Mouse (Mus musculus) liver, embryonic 16.5 days (tissue): Measurements from ENCODE around the gene Ppp1r14b. TPM values are rescaled to one million over a fixed set of nuclear protein-coding genes. Genes with fewer than 3 reads are reported as not detected.
A peak's percentile ranks its signal among the peaks of the same experiment; 100 is the strongest.

ENCODE experiments used
- ATAC-seq: fragments of 200-750 bp; cut with Nextera tagmentation; 2 replicates; pipeline ENCODE4 v1.8.0; 2017; ENCODE audit warnings: low read depth, mild to moderate bottlenecking, moderate number of reproducible peaks, moderate library complexity
- H3K27ac ChIP-seq: fragments of 300-500 bp; sonication (generic); 2 replicates; pipeline ENCODE4 v1.5.1; 2014; ENCODE audit warnings: mild to moderate bottlenecking, low read length
- H3K27me3 ChIP-seq: fragments of 300-500 bp; sonication (generic); 2 replicates; pipeline ENCODE4 v1.6.1; 2014; ENCODE audit warnings: low read depth, low read length, mixed read lengths; ENCODE audit not compliant: control insufficient read depth, insufficient read depth
- H3K36me3 ChIP-seq: fragments of 300-500 bp; sonication (generic); 2 replicates; pipeline ENCODE4 v1.6.1; 2014; ENCODE audit warnings: mild to moderate bottlenecking; ENCODE audit not compliant: control insufficient read depth, insufficient read depth
- H3K4me1 ChIP-seq: fragments of 300-500 bp; sonication (generic); 2 replicates; pipeline ENCODE4 v1.6.1; 2014; ENCODE audit warnings: low read depth, low read length, mixed read lengths; ENCODE audit not compliant: control insufficient read depth
- H3K4me2 ChIP-seq: fragments of 300-500 bp; sonication (generic); 2 replicates; pipeline ENCODE4 v1.6.1; 2014; ENCODE audit warnings: low read depth, low read length, mixed read lengths
- H3K4me3 ChIP-seq: fragments of 300-500 bp; sonication (generic); 2 replicates; pipeline ENCODE4 v1.5.1; 2014; ENCODE audit warnings: low read depth, mild to moderate bottlenecking, low read length
- H3K9ac ChIP-seq: fragments of 300-500 bp; sonication (generic); 2 replicates; pipeline ENCODE4 v1.6.1; 2014; ENCODE audit warnings: low read depth, low read length
- H3K9me3 ChIP-seq: fragments of 300-500 bp; sonication (generic); replicated peaks from 2 replicates; pipeline ENCODE4 v1.6.1; 2016; ENCODE audit warnings: low read length; ENCODE audit not compliant: control insufficient read depth
- WGBS: fragments of 180-500 bp; shearing (Covaris S2); extraction: QIAGEN DNeasy Blood & Tissue Kit; methylation state at CpG from one replicate; pipeline ENCODE4 v1.1.7; 2014; ENCODE audit not compliant: insufficient replicate concordance; 5-methylcytosine and 5-hydroxymethylcytosine counted together
- polyA plus RNA-seq: library from polyadenylated mRNA; unstranded; fragments of >200 nt; fragmentation: Nextera tagmentation; extraction: Ambion mirVana; gene quantifications from 2 replicates; pipeline ENCODE4 v1.2.1, GENCODE M21; 2015

Gene Ppp1r14b
- polyA plus RNA-seq, 1 experiment from 2014 or later, result 17.4 TPM

GRCm38 (mm10) chr19:6933436-6934194, 41.2 kb upstream of the Ppp1r14b start:
- Histone ChIP-seq H3K4me2 (peak overlapping the region; percentile 39), H3K4me3 (peak overlapping the region; percentile 18; the same call in 1 of the 2 replicates), H3K27me3 (peaks cover 68% of the 10 kb centered on the region), H3K9ac (no peak overlapping the region), H3K36me3 (no peaks in the 10 kb centered on the region), H3K27ac (no peak overlapping the region), H3K9me3 (no peaks in the 10 kb centered on the region), H3K4me1 (peaks cover 4% of the 10 kb centered on the region)
- ATAC-seq, result no peak
- WGBS, result 8% methylated on average over 58 of the region's 58 CpGs

- Histone ChIP-seq H3K9ac (no peak within 1 kb of the TSS), H3K27ac (no peak within 1 kb of the TSS), H3K9me3 (no peaks in the 10 kb centered on the region), H3K36me3 (no peaks in the 10 kb centered on the region), H3K4me1 (peaks cover 4% of the 10 kb centered on the region), H3K4me3 (peak within 1 kb of the TSS; percentile 18; the same call in 1 of the 2 replicates), H3K27me3 (peaks cover 60% of the 10 kb centered on the region), H3K4me2 (peak within 1 kb of the TSS; percentile 39)
- no peak for ATAC-seq
- 13% methylated on average over 22 of the region's 23 CpGs for WGBS
Observed at GRCm38 (mm10) chr19:6934195-6934977, 40.4 kb upstream of the Ppp1r14b start, which contains the start of gene Kcnk4. Gene Kcnk4 (minus strand): TSS chr19:6934515.

GRCm38 (mm10) chr19:6936299-6936698, 38.5 kb upstream of the Ppp1r14b start:
- no peak for ATAC-seq
- H3K36me3 ChIP-seq, result no peaks in the 10 kb centered on the region
- no peak overlapping the region for H3K4me3 ChIP-seq
- no peak overlapping the region for H3K27ac ChIP-seq
- no peak overlapping the region for H3K9ac ChIP-seq
- H3K4me2 ChIP-seq, result no peak overlapping the region
- no peaks in the 10 kb centered on the region for H3K9me3 ChIP-seq
- H3K27me3 ChIP-seq, result peaks cover 49% of the 10 kb centered on the region
- 26% methylated on average over 3 of the region's 3 CpGs for WGBS
- peaks cover 14% of the 10 kb centered on the region for H3K4me1 ChIP-seq

DNA sequence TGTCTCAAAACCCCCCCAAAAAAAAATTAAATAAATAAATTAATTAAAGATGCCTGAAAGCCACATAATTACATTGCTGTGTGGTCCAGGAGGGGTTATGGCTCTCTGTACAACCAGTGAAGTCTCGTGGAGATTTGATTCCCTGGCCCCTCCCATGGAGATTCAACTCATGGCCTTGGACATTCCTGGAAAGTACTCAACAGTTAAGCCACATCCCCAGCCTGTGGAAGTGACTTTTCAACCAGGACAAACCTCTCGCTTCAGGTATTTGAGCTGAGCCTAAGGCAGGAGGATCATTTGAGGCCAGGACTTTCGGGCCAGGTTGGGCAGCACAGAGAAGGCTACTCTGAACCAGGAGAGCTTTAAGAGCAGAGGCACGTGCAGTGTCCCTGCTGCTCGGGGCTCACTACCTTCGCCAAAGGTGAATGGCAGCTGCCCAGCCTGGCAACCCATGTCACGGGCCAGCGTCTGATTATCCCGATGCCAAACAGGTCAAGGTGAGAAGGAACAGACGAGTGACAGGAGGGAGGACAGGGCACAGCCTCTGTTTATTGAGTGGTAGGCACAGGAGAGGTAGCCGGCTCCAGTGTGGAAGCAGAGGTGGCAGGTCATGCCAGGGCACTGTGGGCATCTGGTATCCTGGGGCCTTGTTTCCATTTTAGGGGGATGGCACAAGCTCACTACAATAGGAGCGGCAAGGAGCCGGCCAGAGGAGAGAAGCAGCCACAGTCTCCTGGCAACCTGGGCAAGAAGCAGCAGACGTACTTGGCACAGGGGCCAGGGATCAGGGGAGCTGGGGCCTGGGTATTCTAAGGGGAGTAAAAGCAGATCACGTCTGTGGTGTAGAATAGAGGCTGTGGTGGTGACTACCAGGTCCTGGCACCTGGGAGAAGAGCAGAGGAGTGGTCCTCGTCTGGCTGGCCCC, 37.0 kb upstream of the Ppp1r14b start:
- no peak for ATAC-seq
- no peak overlapping the region for H3K4me3 ChIP-seq
- no peak overlapping the region for H3K27ac ChIP-seq
- peaks cover 17% of the 10 kb centered on the region for H3K4me1 ChIP-seq
- H3K4me2 ChIP-seq, result no peak overlapping the region
- no peaks in the 10 kb centered on the region for H3K36me3 ChIP-seq
- H3K9me3 ChIP-seq, result no peaks in the 10 kb centered on the region
- peaks cover 34% of the 10 kb centered on the region for H3K27me3 ChIP-seq
- H3K9ac ChIP-seq, result no peak overlapping the region
- WGBS, result 75% methylated on average over 16 of the region's 16 CpGs

DNA sequence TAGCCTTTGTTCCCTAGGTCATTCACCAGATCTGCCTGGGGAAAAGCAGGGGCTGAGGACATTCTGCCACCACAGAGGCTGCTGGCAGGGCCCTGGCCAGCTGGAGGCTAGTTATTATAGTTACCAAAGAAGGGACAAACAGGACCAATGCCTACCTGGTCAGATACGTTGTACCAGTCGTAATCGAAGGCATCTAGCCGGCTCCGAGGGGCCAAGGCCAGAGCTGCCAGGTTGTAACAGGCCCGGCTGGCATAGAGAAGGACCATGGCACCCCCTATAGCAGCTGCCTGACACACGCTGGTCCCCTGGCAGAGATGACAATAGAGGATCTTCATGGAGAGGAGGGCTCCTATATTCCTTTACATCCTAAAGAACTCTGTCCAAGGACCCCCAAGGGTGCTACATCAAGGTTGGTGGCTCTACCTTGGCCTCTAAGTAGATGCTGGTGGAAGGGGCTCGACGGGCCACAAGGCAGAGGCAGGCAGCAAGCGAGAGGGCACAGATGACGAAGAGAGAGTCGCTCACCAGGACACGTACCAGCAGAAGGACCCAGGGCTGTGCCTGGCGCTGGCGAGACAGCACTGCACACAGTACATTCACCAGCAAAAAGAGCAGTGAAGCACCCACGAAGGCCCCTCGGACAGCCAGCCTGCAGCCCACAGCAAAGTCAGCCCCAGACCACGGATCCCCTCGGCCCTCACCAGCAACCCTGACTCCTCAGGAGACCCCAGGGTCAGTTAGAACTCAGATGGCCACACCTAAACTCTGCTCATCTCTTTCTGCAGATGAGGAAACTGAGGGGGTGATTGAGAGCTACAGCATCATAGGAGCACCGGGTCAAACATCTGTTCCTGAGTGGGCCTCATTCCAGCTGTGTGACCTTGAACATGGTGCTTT, 35.4 kb upstream of the Ppp1r14b start:
- no peak for ATAC-seq
- WGBS, result 78% methylated on average over 20 of the region's 20 CpGs
- no peak overlapping the region for H3K4me3 ChIP-seq
- no peak overlapping the region for H3K27ac ChIP-seq
- no peaks in the 10 kb centered on the region for H3K36me3 ChIP-seq
- no peaks in the 10 kb centered on the region for H3K9me3 ChIP-seq
- H3K9ac ChIP-seq, result no peak overlapping the region
- H3K4me2 ChIP-seq, result no peak overlapping the region
- peaks cover 18% of the 10 kb centered on the region for H3K27me3 ChIP-seq
- H3K4me1 ChIP-seq, result peaks cover 17% of the 10 kb centered on the region

DNA sequence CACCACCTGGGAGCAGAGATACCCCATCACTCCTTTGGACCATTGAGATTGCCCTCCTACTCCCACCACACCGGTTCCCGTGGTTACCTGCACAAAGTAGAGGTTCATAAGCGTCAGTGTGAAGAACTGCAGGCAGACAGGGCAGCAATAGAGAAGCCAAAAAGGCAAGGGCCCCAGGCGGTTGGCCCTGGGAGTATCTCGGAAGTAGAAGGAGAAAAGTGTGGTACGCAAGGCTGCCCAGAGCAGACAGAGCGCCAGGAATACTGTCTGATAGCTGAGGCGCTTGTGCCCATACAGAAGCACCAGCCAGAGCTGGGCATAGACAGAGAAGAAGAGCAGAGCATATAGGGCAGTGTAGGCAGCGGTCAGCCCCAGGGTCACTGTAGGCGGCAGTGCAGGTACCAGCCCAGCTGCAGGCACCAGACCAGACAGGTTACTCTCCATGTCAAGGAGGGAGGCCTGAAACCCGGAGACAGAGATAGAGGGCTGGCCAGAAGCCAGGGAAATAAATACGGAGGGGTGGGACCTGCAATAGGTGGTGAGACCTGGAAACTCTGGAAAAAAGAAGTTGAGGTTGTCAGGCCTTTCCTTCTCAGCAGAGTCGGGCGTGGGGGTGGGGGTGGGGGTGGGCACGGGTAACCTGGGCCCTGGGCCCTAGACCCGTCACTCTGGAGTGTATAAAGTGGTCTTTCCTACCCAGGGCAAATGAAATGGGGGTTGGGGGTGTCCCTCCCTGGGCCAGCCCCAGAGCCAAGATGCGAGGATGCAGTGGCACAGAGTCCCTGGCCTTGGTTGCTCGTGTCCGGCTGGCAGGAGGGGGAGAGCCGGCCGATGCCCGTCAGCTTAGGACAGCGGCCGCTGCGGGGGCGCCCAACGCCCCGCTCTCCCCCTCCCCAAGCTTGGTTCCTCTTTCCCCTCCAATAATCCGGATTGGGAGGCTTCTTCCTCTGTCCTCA, 34.1 kb upstream of the Ppp1r14b start:
- 25% methylated on average over 29 of the region's 29 CpGs for WGBS
- Histone ChIP-seq H3K36me3 (no peaks in the 10 kb centered on the region), H3K27me3 (peaks cover 5% of the 10 kb centered on the region), H3K27ac (no peak overlapping the region), H3K4me2 (peak overlapping the region; percentile 93), H3K9ac (peak overlapping the region; percentile 81), H3K4me3 (peak overlapping the region; percentile 79), H3K4me1 (peaks cover 17% of the 10 kb centered on the region), H3K9me3 (no peaks in the 10 kb centered on the region)
- ATAC-seq, result no peak

- Histone ChIP-seq H3K27me3 (no peaks in the 10 kb centered on the region), H3K4me3 (peak within 1 kb of the TSS; percentile 79), H3K9me3 (no peaks in the 10 kb centered on the region), H3K4me2 (peak within 1 kb of the TSS; percentile 93), H3K9ac (peak within 1 kb of the TSS; percentile 81), H3K4me1 (peaks cover 17% of the 10 kb centered on the region), H3K27ac (peak within 1 kb of the TSS; percentile 89), H3K36me3 (no peaks in the 10 kb centered on the region)
- WGBS, result under 1% methylated on average over 83 of the region's 83 CpGs
- ATAC-seq, result peak; percentile 78
Observed at GRCm38 (mm10) chr19:6941372-6942248, 33.2 kb upstream of the Ppp1r14b start, which contains the start of gene Bad. Gene Bad (plus strand): TSS chr19:6941861.
